In genomic region chr3:67447143-67447542, GRCm38 (mm10) we compare ENCODE assay signal across 16 mouse cellular contexts. TPM values are rescaled to one million over a fixed set of nuclear protein-coding genes. Genes with fewer than 3 reads are reported as not detected.
DNase-seq lines count a peak whose midpoint lies in the region; ATAC-seq and TF ChIP-seq lines count a peak whose summit lies in the region.
"Had no signal": no experiment of that assay in that cellular context is flagged by ENCODE, and none has a peak within 500 bp of the region (broad histone marks: within the 10 kb centered on the region; RNA-seq: fewer than 3 reads in every experiment).

No protein-coding gene starts in this region.

- peaks cover 2% of the 10 kb centered on the region; the same call in 1 of the 2 replicates for H3K36me3 ChIP-seq in heart, adult 2 months (ENCODE audit: control insufficient read depth, insufficient read depth, low read length)
- H3K36me3 ChIP-seq in heart, embryonic 11.5 days (ENCODE audit: control insufficient read depth, insufficient read depth, low read length) = peaks cover 31% of the 10 kb centered on the region
- peaks cover 58% of the 10 kb centered on the region for H3K36me3 ChIP-seq in liver, postnatal 0 days (replicated peaks; ENCODE audit: insufficient read depth, low read length)
- peaks cover 41% of the 10 kb centered on the region for H3K36me3 ChIP-seq in liver, embryonic 11.5 days (ENCODE audit: control insufficient read depth, insufficient read depth, low read length)
- H3K36me3 ChIP-seq in ES-Bruce4 (ENCODE audit: control insufficient read depth, insufficient read depth, low read length, poor library complexity, severe bottlenecking) = peaks cover 28% of the 10 kb centered on the region

- no peak overlapping the region for H3K4me2 ChIP-seq in heart, embryonic 11.5 days
- no peak overlapping the region for H3K4me2 ChIP-seq in liver, postnatal 0 days (ENCODE audit: low read depth, low read length)
- no peak overlapping the region for H3K4me2 ChIP-seq in liver, embryonic 11.5 days
- H3K4me2 ChIP-seq: embryonic facial prominence, embryonic 15.5 days; intestine, embryonic 15.5 days; midbrain, embryonic 15.5 days; neural tube, embryonic 12.5 days had no signal

- no peak for ATAC-seq in heart, embryonic 11.5 days (replicated peaks; ENCODE audit: insufficient number of reproducible peaks, low FRiP score, low TSS enrichment)
- ATAC-seq in liver, postnatal 0 days = no peak
- no peak for ATAC-seq in liver, embryonic 11.5 days (replicated peaks; ENCODE audit: low FRiP score)
- ATAC-seq: intestine, embryonic 15.5 days; midbrain, embryonic 15.5 days had no signal

- no peaks in the 10 kb centered on the region for H3K27me3 ChIP-seq in heart, adult 2 months (ENCODE audit: control insufficient read depth, insufficient read depth, low read length)
- H3K27me3 ChIP-seq in heart, embryonic 11.5 days (ENCODE audit: control insufficient read depth, insufficient read depth, low read length) = no peaks in the 10 kb centered on the region
- no peaks in the 10 kb centered on the region for H3K27me3 ChIP-seq in liver, postnatal 0 days (ENCODE audit: insufficient read depth, low read length)
- no peaks in the 10 kb centered on the region for H3K27me3 ChIP-seq in liver, embryonic 11.5 days (replicated peaks; ENCODE audit: control insufficient read depth, insufficient read depth, low read length)
- H3K27me3 ChIP-seq in ES-Bruce4 (ENCODE audit: control insufficient read depth, insufficient read depth, low read length, poor library complexity, severe bottlenecking) = no peaks in the 10 kb centered on the region
- H3K27me3 ChIP-seq: embryonic facial prominence, embryonic 15.5 days; intestine, embryonic 15.5 days; midbrain, embryonic 15.5 days; neural tube, embryonic 12.5 days had no signal

- no peaks in the 10 kb centered on the region for H3K79me2 ChIP-seq in heart, adult 2 months (replicated peaks; ENCODE audit: control insufficient read depth, insufficient read depth, low read length)

- intact Hi-C loops in heart, adult 2 months (cut with DNase I) = no loop called here

- DNase-seq in heart, adult 2 months = no peak
- DNase-seq in liver, postnatal 0 days = no peak
- no peak for DNase-seq in liver, embryonic 11.5 days (ENCODE audit: low spot score)
- DNase-seq in induced T-regulatory cell, adult 2 months (ENCODE audit: low read depth) = peak; percentile 5
- no peak for DNase-seq in left cerebral cortex, adult 9 months (ENCODE audit: low spot score in 2 of 2)
- DNase-seq in testis, postnatal 14 days (ENCODE audit: low spot score) = no peak
- DNase-seq: adrenal gland, postnatal 25 days; heart, adult 18-20 months; heart, postnatal 4 days; spleen, adult 18-20 months had no signal

- no peaks in the 10 kb centered on the region for H3K4me1 ChIP-seq in heart, adult 2 months (ENCODE audit: control insufficient read depth, insufficient read depth, low read length)
- H3K4me1 ChIP-seq in heart, embryonic 11.5 days (ENCODE audit: control insufficient read depth, insufficient read depth, low read length) = no peaks in the 10 kb centered on the region
- no peaks in the 10 kb centered on the region for H3K4me1 ChIP-seq in liver, postnatal 0 days (ENCODE audit: insufficient read depth)
- H3K4me1 ChIP-seq in liver, embryonic 11.5 days (replicated peaks; ENCODE audit: control insufficient read depth, insufficient read depth, low read length) = no peaks in the 10 kb centered on the region
- H3K4me1 ChIP-seq in ES-Bruce4 (ENCODE audit: control insufficient read depth, insufficient read depth, low read length) = no peaks in the 10 kb centered on the region
- H3K4me1 ChIP-seq: embryonic facial prominence, embryonic 15.5 days; intestine, embryonic 15.5 days; midbrain, embryonic 15.5 days; neural tube, embryonic 12.5 days had no signal

- H3K9ac ChIP-seq in heart, adult 2 months (ENCODE audit: low read depth, low read length) = no peak overlapping the region
- no peak overlapping the region for H3K9ac ChIP-seq in heart, embryonic 11.5 days (ENCODE audit: low read depth, low read length)
- no peak overlapping the region for H3K9ac ChIP-seq in liver, postnatal 0 days (replicated peaks)
- no peak overlapping the region for H3K9ac ChIP-seq in liver, embryonic 11.5 days (ENCODE audit: low read depth, low read length)
- H3K9ac ChIP-seq in ES-Bruce4 (ENCODE audit: low read depth, poor library complexity, severe bottlenecking) = no peak overlapping the region
- H3K9ac ChIP-seq: embryonic facial prominence, embryonic 15.5 days; intestine, embryonic 15.5 days; midbrain, embryonic 15.5 days; neural tube, embryonic 12.5 days had no signal

- WGBS in heart, adult 2 months = 93% methylated on average over 2 of the region's 2 CpGs
- 81% methylated on average over 2 of the region's 2 CpGs for WGBS in heart, embryonic 11.5 days (ENCODE audit: insufficient replicate concordance)
- WGBS in liver, postnatal 0 days (ENCODE audit: insufficient replicate concordance) = 88% methylated on average over 2 of the region's 2 CpGs
- 94% methylated on average over 2 of the region's 2 CpGs for WGBS in liver, embryonic 11.5 days

- no peak for TF ChIP-seq EP300 in heart, adult 2 months (IDR thresholded peaks at IDR 0.05; ENCODE audit: insufficient read depth, low read depth, low read length)
- no peak for TF ChIP-seq EP300 in liver, postnatal 0 days (IDR thresholded peaks at IDR 0.05; ENCODE audit: low read depth)
- no peak for TF ChIP-seq EP300 in ES-Bruce4 (IDR thresholded peaks at IDR 0.05; ENCODE audit: insufficient read depth, low read depth, low read length)

- H3K4me3 ChIP-seq in heart, adult 2 months = no peak overlapping the region
- no peak overlapping the region for H3K4me3 ChIP-seq in heart, embryonic 11.5 days (ENCODE audit: low read depth, low read length)
- no peak overlapping the region for H3K4me3 ChIP-seq in liver, postnatal 0 days (ENCODE audit: low read depth, low read length)
- no peak overlapping the region for H3K4me3 ChIP-seq in liver, embryonic 11.5 days (ENCODE audit: low read depth, low read length)
- H3K4me3 ChIP-seq in ES-Bruce4 (ENCODE audit: low read depth, low read length) = no peak overlapping the region
- H3K4me3 ChIP-seq: embryonic facial prominence, embryonic 15.5 days; intestine, embryonic 15.5 days; midbrain, embryonic 15.5 days; neural tube, embryonic 12.5 days had no signal

- no peak overlapping the region for H3K27ac ChIP-seq in heart, adult 2 months
- H3K27ac ChIP-seq in heart, embryonic 11.5 days (ENCODE audit: low read depth, low read length) = no peak overlapping the region
- no peak overlapping the region for H3K27ac ChIP-seq in liver, postnatal 0 days (ENCODE audit: low read depth)
- no peak overlapping the region for H3K27ac ChIP-seq in liver, embryonic 11.5 days (ENCODE audit: low read depth, low read length)
- H3K27ac ChIP-seq in ES-Bruce4 (ENCODE audit: insufficient read depth, low read length) = no peak overlapping the region
- H3K27ac ChIP-seq: embryonic facial prominence, embryonic 15.5 days; intestine, embryonic 15.5 days; midbrain, embryonic 15.5 days; neural tube, embryonic 12.5 days had no signal

- peak; percentile 48 for TF ChIP-seq CTCF in heart, adult 2 months (IDR thresholded peaks at IDR 0.05)
- peak; percentile 35 for TF ChIP-seq CTCF in liver, postnatal 0 days (IDR thresholded peaks at IDR 0.05; ENCODE audit: low read depth)
- peak; percentile 68 for TF ChIP-seq CTCF in ES-Bruce4 (IDR thresholded peaks at IDR 0.05; ENCODE audit: low read depth, low read length)

- TF ChIP-seq POLR2A in heart, adult 2 months (IDR thresholded peaks at IDR 0.05; ENCODE audit: insufficient read depth, low read depth, low read length) = no peak
- TF ChIP-seq POLR2A in ES-Bruce4 (IDR thresholded peaks at IDR 0.05; ENCODE audit: insufficient read depth, low read length) = no peak

- H3K9me3 ChIP-seq in heart, embryonic 11.5 days (replicated peaks; ENCODE audit: control insufficient read depth, low read length) = no peaks in the 10 kb centered on the region; the same call in 1 of the 2 replicates
- no peaks in the 10 kb centered on the region for H3K9me3 ChIP-seq in liver, postnatal 0 days (ENCODE audit: low read length)
- H3K9me3 ChIP-seq in liver, embryonic 11.5 days (ENCODE audit: control insufficient read depth, low read length) = no peaks in the 10 kb centered on the region
- peaks cover 15% of the 10 kb centered on the region for H3K9me3 ChIP-seq in ES-Bruce4 (replicated peaks; ENCODE audit: control insufficient read depth, insufficient read depth, low read length, poor library complexity, severe bottlenecking)
- H3K9me3 ChIP-seq: embryonic facial prominence, embryonic 15.5 days; intestine, embryonic 15.5 days; midbrain, embryonic 15.5 days; neural tube, embryonic 12.5 days had no signal

RNA-seq across cellular contexts. Expression of gene Lxn, which starts 16.6 kb away (rescaled TPM):
- 1 to 10 TPM; 2.6 to 4.5 TPM for total RNA-seq in heart, adult 2 months (2021)
- 8.8 and 11.0 TPM in 2 replicates for polyA plus RNA-seq in heart, adult 2 months (2012; rRNA removed)
- 55.8 and 63.4 TPM in 2 replicates for polyA plus RNA-seq in heart, embryonic 11.5 days (2014; fragmentation: Nextera tagmentation; extraction: Ambion mirVana)
- polyA plus RNA-seq in liver, postnatal 0 days (2015; fragmentation: Nextera tagmentation; extraction: Ambion mirVana) = 9.0 and 9.9 TPM in 2 replicates
- polyA plus RNA-seq in liver, embryonic 11.5 days (2014; fragmentation: Nextera tagmentation; extraction: Ambion mirVana) = 30.4 and 32.8 TPM in 2 replicates
- polyA plus RNA-seq in ES-Bruce4 (2011; ENCODE audit: insufficient read depth, insufficient read length, low read depth, missing spikeins) = 10.5 and 14.2 TPM in 2 replicates

RNA-seq across cellular contexts. Expression of gene Gfm1, which starts 17.2 kb away (rescaled TPM):
- 100 to 1,000 TPM; 203 to 226 TPM for total RNA-seq in heart, adult 2 months (2021)
- polyA plus RNA-seq in heart, adult 2 months (2012; rRNA removed) = 70.9 and 127 TPM in 2 replicates
- 99.5 and 124 TPM in 2 replicates for polyA plus RNA-seq in heart, embryonic 11.5 days (2014; fragmentation: Nextera tagmentation; extraction: Ambion mirVana)
- 34.3 and 37.8 TPM in 2 replicates for polyA plus RNA-seq in liver, postnatal 0 days (2015; fragmentation: Nextera tagmentation; extraction: Ambion mirVana)
- 83.3 and 96.1 TPM in 2 replicates for polyA plus RNA-seq in liver, embryonic 11.5 days (2014; fragmentation: Nextera tagmentation; extraction: Ambion mirVana)
- 84.5 and 87.2 TPM in 2 replicates for polyA plus RNA-seq in ES-Bruce4 (2011; ENCODE audit: insufficient read depth, insufficient read length, low read depth, missing spikeins)
